In the genomic region with DNA sequence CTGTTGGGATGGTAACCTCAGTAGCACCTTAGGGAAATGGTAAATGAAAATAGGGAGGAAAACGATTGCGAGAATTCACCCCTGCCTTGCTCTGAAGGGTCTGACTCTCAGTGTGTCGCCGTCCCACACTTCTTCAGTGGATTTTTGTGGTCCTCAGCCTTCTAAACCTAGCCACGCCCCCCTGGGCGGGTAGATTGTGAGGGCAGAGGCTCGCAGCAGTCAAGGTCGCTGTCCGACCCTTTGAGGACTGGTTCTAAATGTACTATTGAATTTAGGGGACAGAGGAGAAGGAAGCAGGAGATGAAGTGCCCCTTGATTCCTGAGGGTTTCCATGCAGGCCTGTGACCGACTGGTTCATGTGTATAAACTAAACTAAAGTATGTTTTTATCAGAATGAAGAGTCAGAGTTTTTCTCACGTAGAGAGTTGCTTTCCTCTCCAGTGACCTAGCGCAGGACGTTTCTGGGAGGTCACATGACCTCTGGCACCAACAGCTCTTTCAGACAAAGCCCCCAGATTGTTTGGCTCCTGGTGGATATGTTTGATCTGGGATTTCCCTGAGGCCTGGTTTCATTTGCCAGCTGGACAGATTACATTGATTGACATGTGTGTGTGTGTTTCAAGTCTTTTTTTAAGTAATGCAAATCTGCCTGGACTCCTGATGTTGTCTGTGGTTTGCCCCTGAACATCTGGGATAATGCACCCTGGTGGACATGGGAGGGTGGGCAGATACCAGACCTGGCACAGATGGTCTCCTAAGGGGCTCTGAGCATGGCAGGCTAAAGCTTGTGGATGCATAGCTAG, we compare ENCODE assay signal across 7 mouse cellular contexts.
DNase-seq lines count a peak whose midpoint lies in the region; ATAC-seq lines count a peak whose summit lies in the region.

No protein-coding gene starts in this region.

- 7% methylated on average over 13 of the region's 13 CpGs for WGBS in lung, embryonic 16.5 days
- 8% methylated on average over 13 of the region's 13 CpGs for whole genome bisulfite sequencing in forebrain, embryonic 14.5 days
- WGBS in limb, embryonic 15.5 days = 12% methylated on average over 13 of the region's 13 CpGs

- intact Hi-C loops in gastrocnemius, postnatal 14 days (cut with DNase I; ENCODE audit: low total_unique reads) = no loop called here

- ATAC-seq in lung, embryonic 16.5 days (ENCODE audit: low read depth) = no peak
- ATAC-seq in forebrain, embryonic 14.5 days = peak; percentile 54; the same call in 1 of the 2 replicates
- ATAC-seq in limb, embryonic 15.5 days (ENCODE audit: insufficient number of reproducible peaks, low FRiP score, low TSS enrichment, low read depth) = no peak

- H3K27me3 ChIP-seq in lung, embryonic 16.5 days (ENCODE audit: control insufficient read depth, insufficient read depth, low read depth, low read length) = no peaks in the 10 kb centered on the region
- H3K27me3 ChIP-seq in forebrain, embryonic 14.5 days (replicated peaks; ENCODE audit: control insufficient read depth, insufficient read depth, low read length) = no peaks in the 10 kb centered on the region
- H3K27me3 ChIP-seq in limb, embryonic 15.5 days = no peaks in the 10 kb centered on the region

- H3K4me2 ChIP-seq in lung, embryonic 16.5 days (ENCODE audit: low read depth, low read length) = peak overlapping the region; percentile 48
- H3K4me2 ChIP-seq in forebrain, embryonic 14.5 days (ENCODE audit: low read length) = peak overlapping the region; percentile 52
- H3K4me2 ChIP-seq in limb, embryonic 15.5 days = peak overlapping the region; percentile 37

- H3K4me3 ChIP-seq in lung, embryonic 16.5 days (ENCODE audit: low read length) = peak overlapping the region; percentile 3; the same call in 1 of the 2 replicates
- H3K4me3 ChIP-seq in forebrain, embryonic 14.5 days (ENCODE audit: low read depth, low read length) = peak overlapping the region; percentile 13
- peak overlapping the region; percentile 19 for H3K4me3 ChIP-seq in limb, embryonic 15.5 days

- no peaks in the 10 kb centered on the region for H3K9me3 ChIP-seq in lung, embryonic 16.5 days (ENCODE audit: control insufficient read depth, low read length)
- no peaks in the 10 kb centered on the region for H3K9me3 ChIP-seq in forebrain, embryonic 14.5 days (replicated peaks; ENCODE audit: control insufficient read depth, low read length)
- H3K9me3 ChIP-seq in limb, embryonic 15.5 days = no peaks in the 10 kb centered on the region

- no peaks in the 10 kb centered on the region for H3K4me1 ChIP-seq in lung, embryonic 16.5 days (replicated peaks; ENCODE audit: control insufficient read depth, insufficient read depth, low read length)
- 0 out of 2 replicates have a peak, but pooled peaks cover 10% of the 10 kb centered on the region for H3K4me1 ChIP-seq in forebrain, embryonic 14.5 days (ENCODE audit: control insufficient read depth, insufficient read depth, low read length)
- H3K4me1 ChIP-seq in limb, embryonic 15.5 days = peaks cover 6% of the 10 kb centered on the region; the same call in 1 of the 2 replicates

- no peak overlapping the region for H3K9ac ChIP-seq in lung, embryonic 16.5 days (ENCODE audit: low read length)
- H3K9ac ChIP-seq in forebrain, embryonic 14.5 days (ENCODE audit: low read length) = 0 out of 2 replicates have a peak overlapping the region, but pooled peaks have one; percentile 32
- H3K9ac ChIP-seq in limb, embryonic 15.5 days = no peak overlapping the region

- DNase-seq in lung, postnatal 14 days = no peak
- peak; percentile 55 for DNase-seq in forebrain, embryonic 14.5 days (ENCODE audit: low spot score)
- peak; percentile 53 for DNase-seq in testis, postnatal 10 days (ENCODE audit: low spot score)
- DNase-seq in spleen, adult 18-20 months = no peak
- DNase-seq in gastrocnemius, postnatal 14 days = no peak

- no peaks in the 10 kb centered on the region for H3K36me3 ChIP-seq in lung, embryonic 16.5 days (ENCODE audit: control insufficient read depth, insufficient read depth, low read length)
- no peaks in the 10 kb centered on the region for H3K36me3 ChIP-seq in forebrain, embryonic 14.5 days (ENCODE audit: control insufficient read depth, insufficient read depth, low read length)
- no peaks in the 10 kb centered on the region for H3K36me3 ChIP-seq in limb, embryonic 15.5 days

- no peak overlapping the region for H3K27ac ChIP-seq in lung, embryonic 16.5 days (ENCODE audit: low read length)
- H3K27ac ChIP-seq in forebrain, embryonic 14.5 days (ENCODE audit: low read depth, low read length) = no peak overlapping the region; the same call in 1 of the 2 replicates
- no peak overlapping the region for H3K27ac ChIP-seq in limb, embryonic 15.5 days

Comparison
In these comparisons a context has a peak if more than half of its experiments do, and no peak if none do; other contexts are left out.
1. DNase-seq: peak in forebrain, embryonic 14.5 days (single experiment) and testis, postnatal 10 days (single experiment); none in lung, postnatal 14 days (single experiment), spleen, adult 18-20 months (0 of 2) and gastrocnemius, postnatal 14 days (single experiment).
2. Peak in every context shown above with its lines, with median percentiles within 50 percentile points of each other: H3K4me2 ChIP-seq and H3K4me3 ChIP-seq.